Mouse (Mus musculus) right cerebral cortex, postnatal 25 days (tissue): Measurements from ENCODE around the gene Nin.

Experiments
- DNase-seq: peaks from one replicate; pipeline ENCODE4 v3.0.0; 2022

Nin gene

DNA sequence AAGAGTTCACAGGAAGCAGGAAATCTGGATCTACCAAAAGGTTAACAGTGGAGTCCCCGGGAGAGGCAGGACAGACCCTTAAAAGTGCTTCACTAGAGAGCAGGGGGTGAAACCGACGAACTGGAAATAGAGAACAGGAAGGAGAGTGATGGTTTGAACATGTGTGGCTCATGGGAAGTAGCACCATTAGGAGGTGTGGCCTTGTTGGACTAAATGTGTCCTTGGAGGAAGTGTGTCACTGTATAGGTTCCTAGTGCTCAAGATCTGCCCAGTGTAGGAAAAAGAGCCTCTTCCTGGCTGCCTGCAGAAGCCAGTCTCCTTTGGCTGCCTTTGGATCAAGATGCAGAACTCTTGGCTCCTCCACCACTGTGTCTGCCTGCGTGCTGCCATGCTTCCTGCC, 108.4 kb downstream of the Nin start:
- no peak for DNase-seq

DNA sequence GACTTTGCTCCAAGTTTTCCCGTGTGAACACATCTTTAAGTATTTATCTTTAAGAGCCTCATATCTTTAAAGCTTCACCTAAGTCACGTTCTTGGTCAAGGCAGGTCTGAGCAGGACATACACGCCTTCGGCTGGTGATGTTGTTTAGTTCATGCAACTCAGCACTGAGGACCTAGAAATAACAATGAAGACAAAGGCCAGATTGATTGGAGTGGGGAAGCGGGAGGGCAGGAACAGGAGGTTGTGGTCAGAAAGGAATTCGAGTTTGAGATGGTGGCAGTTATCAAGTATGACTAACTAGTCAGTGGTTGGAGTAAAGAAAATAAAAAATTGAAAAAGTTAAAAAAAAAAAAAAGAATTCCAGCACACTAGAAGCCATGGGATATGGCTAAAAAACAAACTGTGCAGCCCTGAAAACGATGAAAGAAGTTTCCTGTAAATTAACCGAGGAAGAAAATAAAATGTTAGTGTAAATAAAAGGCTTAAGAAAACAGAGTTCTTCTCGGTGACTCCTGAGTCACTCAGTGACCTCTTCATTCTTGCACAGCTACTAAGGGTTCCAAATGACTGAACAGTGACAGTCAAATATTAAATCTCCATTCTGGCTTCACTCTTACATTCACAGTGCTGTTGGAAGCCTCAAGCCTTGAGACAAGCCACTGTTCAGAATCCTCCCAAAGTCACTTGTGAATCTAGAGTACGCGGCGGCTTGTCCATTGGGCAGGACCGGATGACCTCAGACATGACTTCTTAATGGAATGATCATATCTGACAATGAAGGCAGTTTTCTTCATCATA, 115.1 kb downstream of the Nin start:
- no peak for DNase-seq

DNA sequence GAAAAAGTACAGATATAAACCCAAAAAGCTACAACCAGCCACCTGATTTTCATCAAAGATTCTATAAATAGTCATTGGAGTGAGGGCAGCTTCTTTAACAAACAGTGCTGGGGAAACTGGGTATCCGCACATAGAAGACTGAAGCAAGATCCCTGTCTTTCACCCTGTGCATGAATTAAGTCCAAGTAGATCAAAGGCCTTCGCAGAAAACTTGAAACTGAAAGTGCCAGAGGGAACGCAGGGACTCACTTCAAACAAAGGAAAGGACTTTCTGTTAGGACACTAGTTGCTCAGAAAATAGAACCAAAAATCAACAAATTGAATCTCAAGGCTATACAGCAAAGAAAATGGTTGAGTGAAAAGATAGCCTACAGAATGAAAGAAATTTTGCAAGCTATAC, 118.1 kb downstream of the Nin start:
- DNase-seq = no peak

DNA sequence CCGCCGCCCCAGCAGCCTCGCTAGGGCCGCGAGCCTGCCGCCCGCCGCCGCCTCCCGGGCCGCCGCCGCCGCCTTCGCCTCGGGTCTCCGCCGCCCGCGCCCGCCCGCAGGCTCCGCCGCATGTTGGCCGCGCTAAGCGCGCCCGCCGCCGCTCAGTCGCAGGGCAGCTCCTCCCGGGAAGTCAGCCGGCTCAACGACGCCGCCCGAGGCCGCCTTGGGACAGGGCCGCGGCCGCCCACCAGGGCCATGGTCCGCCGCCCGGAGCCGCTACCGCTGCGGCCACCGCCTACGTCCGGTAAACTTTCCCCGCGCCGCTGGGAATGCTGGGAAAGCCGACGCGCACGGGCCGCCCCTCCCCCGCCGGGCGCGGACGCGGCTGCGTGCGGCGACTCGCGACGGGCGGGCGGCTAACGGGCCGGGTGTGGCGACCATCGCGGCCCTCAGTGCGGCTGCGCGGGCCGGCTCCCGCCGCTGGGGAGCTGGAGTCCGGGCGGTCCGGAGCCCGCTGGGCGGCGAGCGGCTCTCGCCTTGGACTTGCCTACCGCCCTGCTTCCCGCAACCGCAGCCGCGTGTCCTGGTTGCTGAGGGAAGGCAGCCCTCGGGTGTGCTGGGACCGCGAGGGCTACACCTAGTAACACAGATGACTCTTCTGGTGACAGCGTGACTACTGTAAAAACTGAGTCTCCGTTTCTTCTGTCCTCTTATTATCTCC, 126.6 kb downstream of the Nin start, which contains the start of gene Sav1:
TSS of gene Sav1 (minus strand) at position 217 of the 712 bp plus-strand sequence.
- DNase-seq = peak; percentile 91

DNA sequence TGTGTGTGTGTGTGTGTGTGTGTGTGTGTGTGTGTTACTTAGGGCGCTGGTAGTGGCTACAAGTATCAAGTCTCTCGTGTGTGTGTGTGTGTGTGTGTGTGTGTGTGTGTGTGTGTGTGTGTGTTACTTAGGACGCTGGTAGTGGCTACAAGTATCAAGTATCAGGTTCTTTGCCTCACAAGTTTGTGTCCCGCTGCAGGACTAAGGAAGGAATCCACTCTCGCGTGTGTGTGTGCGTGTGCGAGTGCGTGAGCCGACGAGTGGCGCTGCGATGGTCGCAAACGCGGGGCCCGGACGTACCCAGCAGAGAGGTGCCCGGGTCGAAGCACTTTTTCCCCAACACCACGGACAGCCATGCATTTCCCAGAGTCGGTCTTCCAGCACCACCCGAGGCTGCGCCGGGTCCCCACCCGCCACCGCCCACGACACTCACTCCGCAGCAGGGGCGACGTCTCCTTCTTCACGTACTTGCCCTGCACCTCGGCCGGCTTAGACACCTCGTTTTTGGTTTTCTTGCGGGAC, 127.2 kb downstream of the Nin start:
- no peak for DNase-seq

DNA sequence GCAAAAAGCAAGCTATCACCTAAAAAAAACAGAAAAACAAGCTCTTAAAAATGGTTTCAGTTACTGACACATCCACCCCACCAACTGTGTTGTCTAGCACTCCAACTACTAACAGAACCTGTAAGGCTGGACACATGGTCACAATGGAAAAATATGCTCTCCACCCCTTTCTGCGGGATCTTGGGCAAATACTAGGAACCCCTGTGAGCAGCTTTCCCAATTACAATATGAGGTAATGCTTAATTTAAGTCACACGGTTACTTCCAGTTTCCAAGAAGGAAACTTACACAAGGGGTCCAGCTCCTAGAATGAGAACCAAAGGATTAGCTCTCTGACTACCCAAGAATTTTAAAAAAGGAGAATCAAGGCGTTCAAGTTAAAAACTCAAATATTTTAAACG, 128.0 kb downstream of the Nin start:
- DNase-seq = no peak

DNA sequence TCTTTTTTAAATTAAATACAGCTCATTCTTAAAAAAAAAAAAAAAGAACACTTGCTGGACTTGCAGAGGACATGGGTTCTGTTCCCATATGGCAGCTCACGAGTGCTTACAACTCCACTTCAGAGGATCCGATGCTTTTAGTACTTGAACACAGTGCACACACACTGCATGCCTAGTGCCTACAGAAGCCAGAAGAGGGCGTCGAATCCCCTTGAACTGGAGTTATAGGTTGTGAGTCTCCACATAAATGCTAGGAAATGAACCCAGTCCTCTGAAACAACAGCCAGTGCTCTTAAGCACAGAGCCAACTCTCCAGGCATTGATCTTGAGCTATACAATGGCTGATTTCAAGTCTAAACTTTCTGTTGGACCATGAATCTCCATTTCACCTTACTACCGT, 130.6 kb downstream of the Nin start:
- no peak for DNase-seq

DNA sequence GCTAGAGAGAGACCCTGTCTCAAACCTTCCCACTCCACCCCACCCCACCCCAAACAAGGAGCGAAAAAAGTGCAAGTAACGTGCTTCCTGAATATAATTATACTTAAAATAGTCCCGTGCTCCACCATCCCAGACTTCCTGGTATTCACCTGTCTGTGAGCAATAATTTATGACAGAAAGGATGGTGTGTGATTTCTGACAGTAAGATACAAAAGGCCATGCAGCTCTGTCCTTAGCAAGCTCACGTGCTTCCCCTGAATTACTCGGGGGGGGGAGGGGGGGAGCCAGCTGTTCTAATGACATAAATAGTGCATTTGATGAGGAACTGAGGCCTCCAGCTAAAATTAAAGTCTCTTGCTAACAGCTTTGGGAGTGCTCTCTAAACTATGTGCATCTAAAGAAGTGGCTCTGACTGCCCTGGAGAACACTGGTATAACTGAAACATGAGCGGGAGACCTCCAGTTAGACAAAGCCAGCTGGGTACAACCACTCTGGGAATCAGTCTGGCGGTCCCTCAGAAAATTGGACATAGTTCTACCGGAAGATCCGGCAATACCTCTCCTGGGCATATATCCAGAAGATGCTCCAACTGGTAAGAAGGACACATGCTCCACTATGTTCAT, 136.0 kb downstream of the Nin start:
- DNase-seq = no peak

DNA sequence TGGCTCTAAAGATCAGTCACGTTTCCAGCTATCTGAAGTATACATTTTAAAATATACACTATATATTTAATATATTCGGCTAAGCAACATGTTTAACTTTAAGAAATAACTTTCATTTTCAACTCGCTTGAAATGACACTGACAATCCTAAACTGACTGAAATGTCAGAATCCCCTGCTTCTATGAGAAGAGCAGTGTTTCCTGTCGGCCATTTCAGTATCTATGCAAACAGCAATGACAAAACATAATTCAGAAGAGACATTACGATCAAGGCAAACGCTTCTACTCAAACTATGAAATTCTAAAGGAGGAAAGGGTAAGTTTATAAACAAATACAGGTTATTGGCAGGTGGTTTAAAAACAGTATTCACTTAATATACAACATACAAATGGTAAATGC, 136.8 kb downstream of the Nin start:
- no peak for DNase-seq

DNA sequence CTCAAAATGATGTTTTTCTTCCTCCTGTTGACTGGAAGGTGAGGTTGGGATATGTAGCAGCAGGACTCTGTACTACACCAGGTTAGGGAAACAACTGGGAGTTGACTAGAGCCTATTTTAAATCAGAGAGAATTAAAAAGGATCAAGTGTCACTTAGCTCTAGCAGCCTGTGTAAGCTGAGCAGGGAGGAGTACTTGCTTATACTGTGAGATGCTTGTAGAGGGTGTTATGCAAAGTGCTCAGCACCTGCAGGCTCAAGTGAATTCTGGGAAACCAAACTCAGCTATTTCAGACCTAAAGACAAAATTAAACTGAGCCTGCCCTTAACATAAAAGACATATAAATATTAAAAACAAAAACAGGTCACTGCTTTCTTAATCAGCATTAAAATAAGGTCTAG, 139.9 kb downstream of the Nin start:
- no peak for DNase-seq

DNA sequence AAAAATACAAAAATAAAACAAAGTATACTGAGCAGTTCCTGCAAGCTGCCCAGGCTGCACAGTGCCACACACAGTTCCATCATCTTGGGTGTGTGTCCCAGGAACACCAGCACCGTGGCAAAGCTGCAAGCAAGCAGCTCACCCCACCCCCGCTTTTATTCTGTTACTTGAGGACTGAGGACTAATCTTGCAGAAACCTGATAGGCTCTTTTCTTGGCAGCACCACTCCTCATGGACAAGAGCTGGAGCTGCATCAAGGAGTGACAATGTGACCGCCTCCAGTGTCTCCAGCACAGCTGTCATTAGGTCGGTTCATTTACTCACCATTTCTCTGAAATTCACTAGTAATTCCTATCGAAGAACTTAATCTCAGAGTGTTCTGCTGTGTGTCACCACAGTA, 145.4 kb downstream of the Nin start:
- DNase-seq = no peak

DNA sequence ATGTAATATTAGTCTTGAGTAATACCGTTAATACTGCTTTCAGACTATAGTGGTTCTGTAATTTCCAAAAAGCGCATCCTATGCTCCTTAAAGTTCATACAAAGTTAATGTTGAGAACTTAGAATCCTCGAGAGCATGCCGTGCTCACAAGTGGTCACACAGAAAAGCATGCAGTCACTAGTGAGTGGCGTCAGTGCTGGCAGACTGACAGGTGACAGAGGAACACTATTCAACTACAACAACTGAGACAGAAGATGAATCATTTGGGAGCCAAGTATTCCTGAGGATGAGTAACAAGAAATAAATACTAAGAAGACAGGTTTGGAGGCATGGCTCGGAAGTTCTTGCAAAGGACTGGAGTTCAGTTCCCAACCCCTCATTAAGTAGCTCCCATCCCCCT, 146.4 kb downstream of the Nin start:
- no peak for DNase-seq

DNA sequence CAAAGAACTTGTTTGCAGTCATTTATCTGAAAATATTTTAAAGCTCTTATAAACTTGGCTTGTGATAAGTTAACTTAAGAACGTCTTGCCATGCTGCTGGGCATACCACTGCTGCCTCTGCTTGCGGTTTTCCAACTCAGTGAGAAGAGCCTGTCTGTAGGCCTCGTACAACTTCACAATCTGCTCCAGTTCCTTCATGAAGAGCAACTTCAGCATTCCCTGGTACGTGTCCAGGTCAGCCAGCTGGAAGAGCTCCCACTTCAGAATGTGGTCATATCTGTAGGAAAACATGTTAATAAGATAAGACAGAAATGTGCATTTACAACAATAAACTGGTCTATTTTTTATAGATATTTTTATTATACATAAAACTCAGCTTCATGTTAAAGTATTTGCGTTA, 147.4 kb downstream of the Nin start:
- no peak for DNase-seq

DNA sequence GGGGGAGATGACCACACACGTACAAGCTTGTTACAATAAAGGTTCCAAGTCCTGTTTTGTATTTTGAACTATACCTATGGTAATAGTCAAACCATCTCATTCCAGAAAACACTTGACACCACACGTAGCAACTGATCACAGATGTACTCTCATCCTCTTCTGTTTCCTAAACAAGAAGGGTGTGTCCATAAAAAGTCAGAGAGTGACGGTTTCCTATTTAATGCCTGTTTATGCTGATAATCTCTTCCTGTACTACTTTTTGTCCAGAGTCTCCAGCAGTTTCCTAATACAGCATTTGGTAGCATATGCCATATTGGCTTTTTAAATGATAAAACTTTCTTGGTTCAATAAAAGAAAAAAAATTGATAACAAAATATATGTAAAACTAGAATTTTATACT, 147.9 kb downstream of the Nin start:
- DNase-seq = no peak

DNA sequence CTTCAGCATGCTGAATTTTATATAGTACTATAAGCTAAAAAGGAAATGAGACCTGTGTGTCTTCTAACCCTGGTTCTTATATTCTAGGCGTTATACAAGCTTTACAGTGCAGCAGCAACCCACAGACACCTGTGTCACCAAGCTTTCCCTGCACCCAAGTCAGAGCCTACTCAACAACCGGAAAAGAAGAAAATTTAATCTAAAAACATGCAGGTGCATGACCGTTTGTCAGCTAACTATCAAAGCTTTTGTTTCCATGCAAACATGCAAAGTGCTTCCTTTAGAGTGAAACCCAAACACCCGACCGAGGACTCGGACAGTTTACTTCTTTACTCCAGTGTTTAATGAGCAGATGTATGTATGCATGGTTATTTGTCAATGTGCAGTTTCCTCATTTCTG, 150.4 kb downstream of the Nin start:
- DNase-seq = no peak

DNA sequence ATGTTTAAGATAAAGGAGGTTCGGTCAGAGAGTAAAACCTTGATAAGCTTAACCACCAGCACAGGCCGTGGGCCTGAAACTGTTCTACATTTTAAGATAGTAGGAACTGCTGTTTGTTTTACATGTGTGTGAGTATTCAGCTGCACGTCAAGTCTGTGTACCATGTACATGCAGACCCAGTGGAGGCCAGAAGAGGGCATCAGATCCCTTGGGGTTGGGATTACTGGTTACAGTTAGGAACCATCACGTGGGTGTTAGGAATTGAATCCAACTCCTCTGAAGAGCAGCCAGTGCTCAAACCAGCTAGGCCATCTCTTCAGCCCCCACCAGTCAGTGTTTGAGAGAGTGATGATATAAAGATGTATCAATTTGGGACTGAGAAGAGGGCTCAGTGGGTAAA, 151.0 kb downstream of the Nin start:
- peak; percentile 48 for DNase-seq
